Mouse (Mus musculus) right cerebral cortex, postnatal 14 days (tissue): Measurements from ENCODE around the gene Pak7.

Experiments
- DNase-seq: peaks from one replicate; pipeline ENCODE4 v3.0.0; 2022

The Pak7 gene

DNA sequence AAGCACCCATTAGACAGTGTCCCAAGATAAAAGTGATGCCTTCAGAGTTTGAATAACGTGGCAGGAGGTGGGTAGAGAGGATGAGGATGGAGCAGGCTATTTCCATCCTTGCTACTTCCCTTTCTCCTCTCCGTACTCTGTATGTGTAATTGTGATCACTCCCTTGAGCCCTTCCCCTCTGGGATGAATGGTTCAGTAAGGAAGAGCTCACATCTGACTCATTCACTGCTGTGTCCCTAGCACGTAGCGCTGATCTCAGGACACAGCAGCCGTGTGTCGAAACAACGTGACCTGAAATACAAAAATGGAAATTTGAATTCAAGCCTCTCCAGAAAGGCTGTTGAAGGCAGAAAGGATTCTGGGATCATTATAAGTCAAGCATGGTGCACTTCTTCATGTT lies 237.0 kb downstream of the Pak7 start:
- no peak for DNase-seq

DNA sequence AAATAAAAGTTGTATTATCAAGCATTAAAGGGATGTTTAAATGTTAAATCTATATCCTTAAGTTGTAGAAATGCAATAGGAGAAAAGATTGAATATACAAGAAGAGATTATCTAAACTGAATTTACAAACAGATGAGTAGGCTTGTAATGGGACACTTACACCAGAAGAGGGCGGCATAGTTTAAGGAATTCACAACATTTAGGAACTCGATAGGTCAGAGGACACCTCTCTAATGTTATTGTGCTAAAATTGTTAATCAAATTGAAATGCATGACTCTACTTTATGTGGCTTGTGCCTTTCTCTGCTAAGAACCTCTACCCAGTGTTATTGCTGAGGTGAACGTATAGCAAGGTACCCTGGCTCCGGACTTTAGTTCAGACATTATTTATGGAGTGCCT lies 238.2 kb downstream of the Pak7 start:
- DNase-seq, result no peak

DNA sequence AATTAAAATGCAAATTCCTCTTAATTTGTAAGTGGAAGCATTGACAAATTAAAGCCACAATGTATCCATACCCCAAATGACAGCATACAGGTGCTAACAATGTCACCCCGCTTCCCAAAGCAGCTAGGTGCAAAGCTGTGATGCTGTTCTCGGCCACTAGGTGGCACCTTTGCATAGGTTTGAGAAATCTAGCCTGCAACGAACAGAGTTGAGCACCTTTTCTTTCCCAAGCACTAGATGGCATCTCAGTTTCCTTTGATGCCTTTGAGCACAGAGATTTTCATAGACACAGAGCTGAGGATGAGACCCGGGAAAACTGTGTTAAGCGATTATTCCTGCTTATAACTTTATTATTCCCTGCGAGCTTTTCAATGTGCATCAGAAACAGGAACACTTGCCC lies 238.8 kb downstream of the Pak7 start:
- peak; percentile 86 for DNase-seq

DNA sequence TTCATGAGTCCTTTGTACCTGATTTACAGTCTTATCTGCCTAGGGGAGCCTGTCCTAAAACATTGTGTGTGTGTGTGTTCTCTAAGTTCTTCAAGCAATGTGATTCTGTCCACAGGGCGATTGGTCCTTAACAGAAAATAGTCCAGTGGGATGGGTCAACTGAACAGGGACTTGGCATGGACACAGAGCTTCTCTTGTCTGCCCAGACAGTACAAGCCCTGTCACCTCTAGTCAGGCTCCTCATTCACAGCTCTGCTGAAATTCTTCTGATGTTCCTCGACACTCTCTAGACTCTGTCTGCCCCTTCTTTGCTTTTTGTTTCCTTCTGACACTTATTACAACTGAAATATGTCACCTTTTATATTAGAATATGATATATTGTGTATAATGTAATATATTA lies 247.0 kb downstream of the Pak7 start:
- DNase-seq, result no peak

DNA sequence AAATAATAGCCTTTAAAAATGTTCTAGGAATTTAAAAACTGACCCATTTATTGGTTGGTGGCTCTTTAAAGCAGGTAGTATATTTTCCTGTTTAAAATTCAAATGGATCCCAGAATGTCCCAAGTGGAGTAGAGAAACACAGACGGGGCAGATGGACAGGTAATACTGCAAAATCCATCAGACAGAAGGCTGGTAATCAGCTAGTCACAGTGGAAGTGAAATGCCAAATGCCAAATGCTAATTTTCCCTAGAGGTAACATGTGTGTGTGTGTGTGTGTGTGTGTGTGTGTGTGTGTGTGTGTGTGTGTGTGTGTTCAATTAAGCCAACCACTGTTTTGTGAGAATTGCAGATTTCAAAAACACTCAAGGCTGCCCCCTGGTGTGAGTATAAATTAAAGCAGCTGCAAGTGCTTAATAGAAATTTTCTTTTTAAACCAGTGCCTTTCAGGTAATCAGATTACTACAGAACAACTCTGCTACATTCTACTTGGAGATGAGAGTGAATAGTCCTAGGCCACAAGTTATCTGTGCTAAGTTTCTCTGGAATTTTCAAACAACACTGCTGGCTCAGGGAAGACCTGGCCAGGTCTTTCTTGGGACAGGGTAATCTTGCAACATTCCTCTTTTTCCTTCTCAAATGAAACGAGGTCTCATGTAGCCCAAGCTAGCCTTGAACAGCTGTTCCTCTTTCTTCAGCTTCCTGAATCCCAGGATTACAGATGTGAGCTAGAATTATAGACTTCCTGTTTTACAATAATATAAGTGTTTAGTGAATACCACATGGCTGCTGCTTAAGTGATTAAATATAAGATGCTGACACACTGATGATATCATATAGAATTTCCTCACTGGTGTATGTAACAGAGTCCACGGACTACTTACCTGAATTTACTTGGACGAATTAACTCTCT lies 248.4 kb downstream of the Pak7 start:
- DNase-seq, result peak; percentile 64

DNA sequence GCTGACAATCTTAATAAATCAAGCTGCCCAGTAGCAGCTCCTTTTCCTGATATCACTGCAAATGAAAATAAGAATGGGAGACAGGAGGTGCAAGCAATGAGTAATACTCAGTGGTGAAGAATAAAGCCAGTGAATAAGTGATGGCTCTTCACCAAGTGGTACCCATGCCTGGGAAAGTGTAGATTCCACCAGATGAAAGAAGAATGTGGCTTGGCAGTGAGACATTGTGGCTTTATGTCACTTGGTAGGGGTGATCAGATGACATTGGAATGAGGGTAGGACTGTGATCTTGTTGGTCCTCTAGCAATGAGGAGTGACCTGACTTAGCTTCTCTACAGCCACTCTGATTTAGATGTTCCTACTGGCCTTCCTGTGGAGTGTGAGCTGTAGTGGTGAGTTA lies 249.3 kb downstream of the Pak7 start:
- no peak for DNase-seq

DNA sequence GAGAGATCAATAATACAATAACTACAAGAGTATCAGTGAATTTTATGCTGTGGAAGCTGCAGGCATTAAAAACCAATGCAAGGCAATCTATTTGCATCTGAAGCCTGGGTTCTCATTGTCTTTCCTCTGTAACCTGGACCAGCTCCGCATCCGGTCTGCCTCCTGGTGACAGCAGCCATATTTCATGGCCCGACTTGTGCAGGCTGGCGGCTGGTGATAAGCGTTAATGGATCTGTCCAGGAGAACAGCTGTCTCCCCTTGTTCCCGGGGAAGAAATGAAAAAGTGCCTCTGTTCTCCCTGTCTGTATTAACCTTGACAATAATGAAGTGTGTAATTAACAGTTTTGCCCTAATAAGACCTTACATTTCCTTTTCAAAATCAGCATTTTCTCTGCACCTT lies 265.9 kb downstream of the Pak7 start:
- no peak for DNase-seq

DNA sequence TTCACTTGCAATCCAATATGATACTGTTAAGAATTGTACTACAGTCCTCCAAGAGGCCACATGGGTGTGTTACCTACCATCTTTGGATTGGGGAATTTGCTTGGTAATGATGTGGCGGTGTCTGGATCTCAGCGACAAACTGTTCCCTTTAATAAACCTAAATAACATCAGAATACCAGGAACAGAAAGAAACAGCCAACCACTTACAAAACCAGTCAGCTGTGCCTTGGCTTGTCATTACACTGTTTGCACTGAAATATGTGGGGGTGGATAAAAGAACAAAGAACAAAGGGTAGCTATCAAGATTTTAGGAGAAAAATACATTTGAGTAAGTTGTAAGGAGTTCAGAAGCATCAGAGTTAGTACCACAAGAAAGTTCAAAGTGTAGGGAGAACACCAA lies 269.8 kb downstream of the Pak7 start:
- DNase-seq, result no peak

DNA sequence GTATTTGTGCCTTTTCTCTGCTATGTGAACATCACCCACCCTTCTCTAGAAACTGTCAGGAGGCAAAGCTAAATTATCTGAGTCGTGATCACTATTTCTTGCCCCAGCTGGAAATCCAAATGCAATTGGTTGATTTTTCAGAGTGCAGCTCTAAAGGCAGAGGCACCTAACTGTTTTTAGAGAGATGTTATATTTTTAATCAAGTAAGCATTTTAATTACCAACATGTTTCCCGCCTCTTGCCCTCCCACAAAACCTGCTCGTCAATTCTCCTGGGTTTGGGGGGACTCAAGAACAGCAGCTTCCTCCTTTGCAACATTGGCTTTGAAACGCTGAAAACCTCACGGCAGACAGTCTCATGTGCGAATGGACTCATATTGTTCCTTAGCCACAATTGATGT lies 274.4 kb downstream of the Pak7 start:
- no peak for DNase-seq

DNA sequence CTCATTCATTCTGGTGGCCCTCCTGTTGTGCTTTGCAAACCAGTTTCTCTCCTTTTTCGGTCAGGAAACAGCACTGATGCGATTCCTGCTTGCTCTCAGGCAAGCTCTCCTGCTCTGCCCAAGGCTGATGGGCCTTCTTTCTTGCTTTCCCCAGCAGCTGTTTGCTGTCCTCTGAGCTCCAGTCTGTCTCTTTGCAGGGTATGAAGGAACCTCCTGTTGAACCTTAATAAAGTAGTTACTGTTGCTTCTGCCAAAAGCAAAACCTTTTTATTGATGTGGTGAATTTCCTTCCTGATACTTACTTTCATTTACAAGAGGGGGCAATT lies 278.8 kb downstream of the Pak7 start:
- no peak for DNase-seq

DNA sequence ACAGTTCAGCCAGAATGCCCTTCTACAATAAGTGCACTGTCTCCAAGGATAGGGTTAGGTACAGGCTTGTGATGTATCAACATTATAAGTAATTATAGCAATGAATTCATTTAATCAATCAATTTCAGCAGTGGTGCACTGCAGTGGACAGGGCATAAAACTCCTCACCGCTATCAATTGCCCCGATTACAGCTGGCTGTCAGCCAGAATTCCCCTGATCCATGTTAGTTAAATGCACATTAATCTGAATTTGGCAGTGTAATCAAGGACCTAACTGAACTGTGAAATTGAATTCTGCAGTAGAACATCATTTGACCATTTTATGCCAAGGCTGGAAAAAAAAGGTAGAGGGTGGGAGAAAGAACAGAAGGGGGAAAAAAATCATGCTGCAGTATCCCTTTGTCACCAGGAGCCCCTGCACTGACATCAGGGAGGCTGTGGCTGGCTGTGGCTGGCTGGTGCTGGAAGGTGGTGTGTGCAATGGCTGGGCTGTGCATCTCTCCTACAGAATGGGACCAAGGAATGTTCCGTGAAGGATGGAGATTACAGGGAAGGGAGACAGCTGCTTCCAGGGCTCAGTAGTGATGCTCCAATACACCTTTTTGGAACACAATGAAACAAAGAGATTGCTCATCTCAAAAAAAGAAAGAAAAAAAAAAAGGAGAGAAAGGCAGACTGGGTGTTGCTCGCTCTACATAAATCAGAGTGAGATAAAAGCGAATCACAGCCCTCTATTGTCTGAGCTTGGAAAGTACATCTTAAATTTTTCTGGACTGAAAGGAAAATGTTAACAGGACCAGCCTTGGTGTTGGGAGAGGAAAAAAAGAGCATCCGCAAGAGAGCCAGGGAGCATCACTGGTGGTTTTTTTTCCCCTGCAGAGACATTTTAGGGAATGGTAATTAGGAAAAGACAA lies 279.4 kb downstream of the Pak7 start:
- no peak for DNase-seq

DNA sequence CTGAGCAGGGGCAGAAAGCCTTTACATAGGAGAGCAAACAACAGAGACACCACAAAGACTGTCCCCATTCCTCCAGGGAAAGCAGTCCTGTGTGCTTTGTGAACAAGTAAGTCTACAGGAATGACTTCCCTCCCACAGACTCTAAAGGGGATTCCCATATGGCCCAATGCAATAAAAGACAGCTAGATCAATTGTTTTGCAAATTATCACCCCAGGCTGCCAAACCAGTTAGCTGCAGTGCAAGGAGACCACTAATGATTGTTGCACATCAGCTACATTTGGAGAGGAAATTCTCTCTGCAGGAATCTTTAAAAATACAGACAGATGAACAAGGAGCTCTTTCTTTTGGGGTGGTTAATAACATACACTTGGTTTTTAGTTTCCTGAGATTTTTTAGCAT lies 280.2 kb downstream of the Pak7 start:
- DNase-seq, result no peak

DNA sequence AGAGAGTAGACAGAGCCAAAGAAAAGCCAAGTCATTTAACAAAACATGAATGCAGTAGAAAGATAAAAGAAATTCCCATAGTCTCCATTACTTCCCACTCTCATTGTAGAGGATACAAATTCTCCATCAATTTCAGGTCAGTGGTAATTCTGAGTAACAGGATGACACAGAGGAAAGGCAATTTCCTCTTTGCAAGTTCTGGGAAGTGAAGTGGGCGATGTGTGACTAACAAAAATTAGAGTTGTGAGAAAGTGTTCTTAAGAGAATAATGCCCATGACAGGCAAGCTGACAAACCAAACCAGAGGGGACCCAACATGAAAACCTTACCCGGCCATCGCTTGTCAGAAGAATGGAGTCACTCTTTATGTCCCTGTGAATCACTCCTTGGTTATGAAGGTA lies 290.6 kb downstream of the Pak7 start:
- DNase-seq, result no peak

DNA sequence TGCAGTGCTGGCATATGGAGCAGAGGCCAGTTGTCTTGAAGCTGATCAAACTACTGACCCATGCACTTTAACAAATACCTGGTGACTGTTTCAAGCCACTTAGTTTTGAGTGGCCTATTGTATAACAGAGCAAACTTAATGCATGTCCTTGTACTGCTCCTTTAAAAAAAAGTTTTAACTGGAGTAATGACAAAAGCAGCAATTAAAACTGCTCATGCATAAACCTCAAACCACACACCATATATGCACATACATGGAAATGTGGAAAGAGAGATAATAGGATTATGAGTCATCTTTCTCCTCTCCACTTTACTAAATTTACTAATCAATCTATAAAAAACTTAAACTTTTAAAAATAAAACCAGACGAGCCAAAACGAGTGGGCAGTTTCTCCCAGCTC lies 291.8 kb downstream of the Pak7 start:
- DNase-seq, result no peak

DNA sequence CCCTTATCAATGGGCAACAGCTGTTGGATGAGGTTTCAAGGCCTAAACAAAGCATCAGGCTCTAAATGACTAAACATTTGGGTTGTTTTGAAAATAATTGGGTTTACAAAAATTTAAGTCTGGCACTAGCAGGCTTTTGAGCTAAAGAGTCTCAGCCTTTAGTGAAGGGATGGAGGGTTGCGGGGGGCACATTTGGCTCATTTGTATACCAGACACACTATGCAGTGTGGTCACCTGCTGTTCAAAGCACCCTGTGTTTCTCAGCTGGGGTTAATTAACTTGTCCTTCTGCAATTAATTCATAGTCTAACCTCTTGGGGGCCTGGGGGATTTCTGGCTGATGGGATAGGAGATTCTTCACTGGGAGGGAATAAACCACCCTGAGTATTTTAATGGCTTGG lies 323.4 kb downstream of the Pak7 start:
- no peak for DNase-seq

DNA sequence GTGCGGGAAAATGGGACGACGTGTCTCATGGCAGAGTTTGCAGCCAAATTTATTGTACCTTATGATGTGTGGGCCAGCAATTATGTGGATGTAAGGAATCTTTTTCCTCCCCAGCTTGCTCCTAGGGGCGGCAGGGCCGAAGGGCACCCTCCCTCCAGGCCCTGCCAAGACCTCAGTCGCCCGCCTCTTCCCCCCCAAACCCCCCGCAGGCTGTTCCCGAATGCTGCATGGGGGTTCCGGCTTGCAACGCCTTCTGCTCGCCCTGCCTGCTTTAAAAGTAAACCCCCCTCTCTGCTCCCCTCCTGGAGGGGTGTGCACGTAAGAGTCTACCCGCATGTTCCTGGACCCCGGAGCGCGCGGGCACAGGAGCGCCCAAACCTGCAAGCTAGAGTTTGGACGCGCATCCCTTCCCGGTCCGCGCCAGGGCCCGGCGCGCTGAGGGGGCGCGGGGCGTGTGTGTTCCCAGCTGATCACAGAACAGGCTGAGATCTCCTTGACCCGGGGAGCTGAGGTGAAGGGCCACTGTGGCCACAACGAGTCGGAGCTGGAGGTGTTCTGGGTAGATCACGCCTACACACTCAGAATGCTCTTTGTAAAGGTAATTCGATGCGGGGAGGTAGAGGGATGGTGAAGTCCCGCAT lies 328.6 kb downstream of the Pak7 start:
- no peak for DNase-seq

DNA sequence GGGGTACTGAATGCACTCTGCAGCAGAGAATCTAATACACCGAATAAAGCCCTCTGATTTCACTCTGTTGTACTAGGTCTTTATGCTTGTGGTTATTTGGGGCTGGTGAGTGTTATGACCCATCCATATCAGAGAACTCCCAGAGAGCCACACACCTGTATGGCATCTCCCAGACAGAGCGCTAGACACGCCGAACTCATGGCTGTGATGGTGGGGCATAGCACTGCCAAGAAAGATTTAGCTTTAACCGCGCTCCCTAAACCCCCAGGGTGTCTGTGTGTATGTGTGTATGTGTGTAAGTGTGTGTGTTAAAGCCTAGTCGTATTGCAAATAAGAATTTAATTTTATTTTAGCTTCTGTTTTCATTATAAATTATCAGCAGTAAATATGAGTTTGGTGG lies 329.4 kb downstream of the Pak7 start:
- no peak for DNase-seq

DNA sequence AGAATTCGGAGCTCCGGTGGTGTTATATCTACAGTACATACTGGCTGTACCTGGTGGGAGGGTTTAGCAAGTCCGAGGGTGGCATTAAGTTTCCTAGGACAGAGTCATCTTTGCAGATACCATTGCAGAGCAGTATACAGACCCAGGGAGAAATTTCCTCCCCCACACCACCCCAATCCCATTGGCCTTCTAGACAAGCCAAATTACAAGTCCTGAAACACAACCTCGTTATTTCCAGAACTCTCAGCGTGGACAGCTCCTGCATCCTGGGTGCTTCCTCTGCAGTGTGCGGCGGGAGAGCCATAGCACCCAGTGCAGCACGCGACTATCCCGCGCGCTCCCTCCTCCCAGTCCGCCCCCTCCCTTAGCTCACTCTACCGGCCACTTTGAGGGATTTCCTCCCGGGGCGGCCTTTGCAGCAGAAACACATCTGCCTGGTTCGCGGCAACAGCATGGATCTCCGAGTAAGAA lies 329.9 kb downstream of the Pak7 start:
- DNase-seq, result peak; percentile 52

DNA sequence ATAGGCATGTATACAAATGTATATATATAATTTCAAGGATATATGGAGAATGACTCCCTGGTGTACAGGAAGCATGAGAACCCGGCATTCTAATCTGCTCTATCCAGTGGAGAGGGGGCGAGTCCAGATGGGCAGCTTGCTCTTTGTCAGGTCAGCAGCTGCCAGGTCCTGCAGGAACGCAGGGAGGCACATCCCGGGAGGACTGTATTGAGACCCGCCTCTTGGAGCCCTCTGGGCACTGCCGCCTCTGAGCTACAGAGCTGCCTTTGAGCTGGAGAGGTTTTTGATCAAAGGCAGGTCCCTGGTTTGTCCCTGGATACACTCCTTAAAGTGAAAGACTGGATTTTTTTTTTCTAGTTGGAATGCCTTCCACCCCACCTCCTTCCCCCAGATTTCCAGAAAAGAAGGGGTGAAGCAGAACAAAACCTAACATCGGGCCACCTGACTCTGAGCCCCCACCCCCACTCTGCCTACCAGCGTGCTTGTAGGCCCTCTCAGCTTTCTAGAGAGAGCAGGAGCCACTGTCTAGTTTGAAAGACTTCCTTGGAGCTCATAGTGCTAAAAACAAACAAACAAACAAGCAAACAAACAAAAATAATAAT lies 336.0 kb downstream of the Pak7 start, which contains the start of gene Lamp5:
Gene Lamp5, plus strand, starts transcription at position 552 of the 602 bp plus-strand sequence.
- DNase-seq, result no peak

DNA sequence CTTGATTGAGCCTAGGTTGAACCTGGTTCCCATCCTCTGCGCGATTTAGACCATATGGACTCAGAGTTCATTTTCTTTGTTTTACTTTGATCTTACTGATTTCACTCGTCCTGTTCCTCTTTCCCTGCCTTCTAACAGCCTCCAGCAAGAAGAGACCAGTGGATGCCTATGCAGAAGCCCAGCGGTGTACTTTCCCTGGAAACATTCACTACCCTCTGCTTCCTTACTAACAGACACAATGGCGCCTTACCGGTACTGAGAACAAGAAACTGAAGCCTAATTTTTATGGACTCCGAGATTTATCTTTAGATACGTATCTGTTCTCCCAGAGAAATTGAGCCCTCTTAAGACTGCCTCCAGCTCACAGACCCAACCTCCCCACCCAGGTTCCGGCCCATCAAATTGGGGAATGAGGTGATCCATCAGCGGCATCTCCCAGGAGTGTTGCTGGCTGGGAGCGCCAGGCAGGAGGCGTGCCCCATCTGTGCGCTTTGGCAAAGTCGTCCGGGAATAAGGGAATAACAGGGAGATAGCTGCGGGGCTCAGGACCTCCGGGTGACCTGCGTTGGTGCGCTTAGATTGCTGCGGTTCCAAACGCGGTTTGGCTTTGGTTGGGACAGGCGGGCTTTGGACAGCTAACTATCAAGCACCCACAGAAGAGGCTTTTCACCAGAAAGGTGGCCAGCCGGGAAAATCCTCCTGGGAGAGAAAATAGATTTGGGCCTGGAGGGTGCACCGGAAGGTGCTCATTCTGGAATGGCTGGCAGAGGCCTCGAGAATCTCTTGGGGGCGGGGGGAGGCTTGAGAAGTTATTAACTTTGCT lies 336.8 kb downstream of the Pak7 start:
- DNase-seq, result no peak

DNA sequence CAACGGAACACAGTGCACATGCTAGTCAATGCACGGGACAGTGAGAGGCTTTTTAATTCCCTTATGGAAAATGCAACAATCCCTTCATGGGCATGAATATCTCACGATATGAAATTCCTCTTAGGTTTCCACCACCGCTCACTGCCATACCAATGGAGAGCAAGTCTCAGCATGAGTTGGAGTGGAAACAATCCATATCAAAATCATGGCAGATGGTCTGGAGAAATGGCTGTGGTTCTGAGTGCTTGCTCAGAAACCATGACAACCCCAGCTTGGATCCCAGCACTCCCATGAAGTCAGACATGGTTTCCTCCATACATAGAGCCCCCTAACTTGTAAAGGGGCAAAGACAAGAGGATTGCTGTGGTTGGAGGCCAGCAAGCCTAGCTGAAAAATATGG lies 339.3 kb downstream of the Pak7 start:
- no peak for DNase-seq
